Mouse (Mus musculus): ENCODE results near the gene 4931428F04Rik. TPM values are rescaled to one million over a fixed set of nuclear protein-coding genes. Genes with fewer than 3 reads are reported as not detected.

The 4931428F04Rik gene
- polyA plus RNA-seq, 1 experiment from 2014 or later, result 43.8 TPM

- H3K27ac ChIP-seq, result peak within 1 kb of the TSS; percentile 30
- DNase-seq (ENCODE audit: low spot score), result no peak
- H3K9me3 ChIP-seq, result no peaks in the 10 kb centered on the region
- whole genome bisulfite sequencing, result 5% methylated on average over 10 of the region's 10 CpGs
- peaks cover 10% of the 10 kb centered on the region; the same call in 1 of the 2 replicates for H3K36me3 ChIP-seq
- H3K4me3 ChIP-seq, result peak within 1 kb of the TSS; percentile 55
- peaks cover 100% of the 10 kb centered on the region for H3K27me3 ChIP-seq (ENCODE audit: insufficient read depth, poor library complexity, severe bottlenecking)
- H3K4me1 ChIP-seq (replicated peaks), result peaks cover 34% of the 10 kb centered on the region
These were observed 13.8 kb downstream of the 4931428F04Rik start, which contains the start of gene Nol3 for GRCm38 (mm10) chr8:105275840-105276239. Gene Nol3, plus strand, starts transcription at chr8:105276140.

GRCm38 (mm10) chr8:105275387-105275786 lies 14.3 kb downstream of the 4931428F04Rik start:
- no peak overlapping the region for H3K27ac ChIP-seq
- peaks cover 39% of the 10 kb centered on the region for H3K4me1 ChIP-seq (replicated peaks)
- peak overlapping the region; percentile 55; the same call in 1 of the 2 replicates for H3K4me3 ChIP-seq
- peaks cover 7% of the 10 kb centered on the region; the same call in 1 of the 2 replicates for H3K36me3 ChIP-seq
- WGBS, result 6% methylated on average over 11 of the region's 11 CpGs
- no peak for DNase-seq (ENCODE audit: low spot score)
- no peaks in the 10 kb centered on the region for H3K9me3 ChIP-seq
- peaks cover 100% of the 10 kb centered on the region for H3K27me3 ChIP-seq (ENCODE audit: insufficient read depth, poor library complexity, severe bottlenecking)

GRCm38 (mm10) chr8:105270916-105271186 lies 18.8 kb downstream of the 4931428F04Rik start:
- peaks cover 100% of the 10 kb centered on the region for H3K27me3 ChIP-seq (ENCODE audit: insufficient read depth, poor library complexity, severe bottlenecking)
- H3K36me3 ChIP-seq, result no peaks in the 10 kb centered on the region
- no peak overlapping the region for H3K27ac ChIP-seq
- WGBS, result 2% methylated on average over 11 of the region's 11 CpGs
- DNase-seq (ENCODE audit: low spot score), result no peak
- H3K4me3 ChIP-seq, result peak overlapping the region; percentile 11; the same call in 1 of the 2 replicates
- peaks cover 6% of the 10 kb centered on the region for H3K9me3 ChIP-seq
- peaks cover 47% of the 10 kb centered on the region for H3K4me1 ChIP-seq (replicated peaks)

- WGBS, result 2% methylated on average over 39 of the region's 39 CpGs
- peak; percentile 40 for DNase-seq (ENCODE audit: low spot score)
- Histone ChIP-seq H3K27me3 (ENCODE audit: insufficient read depth, poor library complexity, severe bottlenecking) (peaks cover 100% of the 10 kb centered on the region), H3K27ac (no peak overlapping the region), H3K4me1 (replicated peaks) (peaks cover 41% of the 10 kb centered on the region), H3K9me3 (peaks cover 6% of the 10 kb centered on the region), H3K4me3 (peak overlapping the region; percentile 59), H3K36me3 (no peaks in the 10 kb centered on the region)
These were observed 19.4 kb downstream of the 4931428F04Rik start for GRCm38 (mm10) chr8:105270101-105270915.

GRCm38 (mm10) chr8:105269461-105269947 lies 20.2 kb downstream of the 4931428F04Rik start, which contains the start of gene Hsf4:
Gene Hsf4, plus strand, starts transcription at chr8:105269801.
- Histone ChIP-seq H3K4me3 (peak within 1 kb of the TSS; percentile 59), H3K36me3 (no peaks in the 10 kb centered on the region), H3K4me1 (replicated peaks) (peaks cover 47% of the 10 kb centered on the region), H3K9me3 (peaks cover 6% of the 10 kb centered on the region), H3K27ac (peak within 1 kb of the TSS; percentile 45), H3K27me3 (ENCODE audit: insufficient read depth, poor library complexity, severe bottlenecking) (peaks cover 100% of the 10 kb centered on the region)
- DNase-seq (ENCODE audit: low spot score), result peak; percentile 42
- under 1% methylated on average over 42 of the region's 42 CpGs for WGBS

GRCm38 (mm10) chr8:105269075-105269458 lies 20.6 kb downstream of the 4931428F04Rik start:
- H3K36me3 ChIP-seq, result no peaks in the 10 kb centered on the region
- no peak for DNase-seq (ENCODE audit: low spot score)
- H3K4me3 ChIP-seq, result peak overlapping the region; percentile 59
- peaks cover 100% of the 10 kb centered on the region for H3K27me3 ChIP-seq (ENCODE audit: insufficient read depth, poor library complexity, severe bottlenecking)
- peaks cover 51% of the 10 kb centered on the region for H3K4me1 ChIP-seq (replicated peaks)
- H3K27ac ChIP-seq, result peak overlapping the region; percentile 45
- peaks cover 6% of the 10 kb centered on the region for H3K9me3 ChIP-seq
- WGBS, result under 1% methylated on average over 10 of the region's 10 CpGs

GRCm38 (mm10) chr8:105268342-105269074 lies 21.2 kb downstream of the 4931428F04Rik start:
- under 1% methylated on average over 65 of the region's 65 CpGs for WGBS
- peak overlapping the region; percentile 59 for H3K4me3 ChIP-seq
- peaks cover 100% of the 10 kb centered on the region for H3K27me3 ChIP-seq (ENCODE audit: insufficient read depth, poor library complexity, severe bottlenecking)
- DNase-seq (ENCODE audit: low spot score), result peak; percentile 81
- peaks cover 53% of the 10 kb centered on the region for H3K4me1 ChIP-seq (replicated peaks)
- H3K36me3 ChIP-seq, result no peaks in the 10 kb centered on the region
- H3K27ac ChIP-seq, result peak overlapping the region; percentile 45
- peaks cover 6% of the 10 kb centered on the region for H3K9me3 ChIP-seq

GRCm38 (mm10) chr8:105266775-105267174 lies 22.9 kb downstream of the 4931428F04Rik start:
- H3K27ac ChIP-seq, result no peak overlapping the region
- H3K27me3 ChIP-seq (ENCODE audit: insufficient read depth, poor library complexity, severe bottlenecking), result peaks cover 100% of the 10 kb centered on the region
- H3K36me3 ChIP-seq, result no peaks in the 10 kb centered on the region
- DNase-seq (ENCODE audit: low spot score), result no peak
- H3K9me3 ChIP-seq, result peaks cover 9% of the 10 kb centered on the region
- WGBS, result 6% methylated on average over 13 of the region's 13 CpGs
- no peak overlapping the region for H3K4me3 ChIP-seq
- peaks cover 50% of the 10 kb centered on the region for H3K4me1 ChIP-seq (replicated peaks)

GRCm38 (mm10) chr8:105265128-105265527 lies 24.5 kb downstream of the 4931428F04Rik start:
- 16% methylated on average over 10 of the region's 10 CpGs for WGBS
- Histone ChIP-seq H3K9me3 (peaks cover 13% of the 10 kb centered on the region), H3K27ac (no peak overlapping the region), H3K27me3 (ENCODE audit: insufficient read depth, poor library complexity, severe bottlenecking) (peaks cover 100% of the 10 kb centered on the region), H3K4me1 (replicated peaks) (peaks cover 39% of the 10 kb centered on the region), H3K4me3 (peak overlapping the region; percentile 74), H3K36me3 (no peaks in the 10 kb centered on the region)
- DNase-seq (ENCODE audit: low spot score), result no peak

GRCm38 (mm10) chr8:105264024-105264982 lies 25.4 kb downstream of the 4931428F04Rik start, which contains the start of the genes Tradd and Fbxl8:
Gene Tradd, minus strand, starts transcription at chr8:105264609.
Gene Fbxl8, plus strand, starts transcription at chr8:105264648.
- Histone ChIP-seq H3K4me1 (replicated peaks) (peaks cover 39% of the 10 kb centered on the region), H3K4me3 (peak within 1 kb of the TSS; percentile 74), H3K36me3 (no peaks in the 10 kb centered on the region), H3K9me3 (peaks cover 13% of the 10 kb centered on the region), H3K27me3 (ENCODE audit: insufficient read depth, poor library complexity, severe bottlenecking) (peaks cover 100% of the 10 kb centered on the region), H3K27ac (peak within 1 kb of the TSS; percentile 56)
- 1% methylated on average over 54 of the region's 54 CpGs for WGBS
- peak; percentile 76 for DNase-seq (ENCODE audit: low spot score)

- Histone ChIP-seq H3K27me3 (ENCODE audit: insufficient read depth, poor library complexity, severe bottlenecking) (peaks cover 100% of the 10 kb centered on the region), H3K36me3 (no peaks in the 10 kb centered on the region), H3K27ac (no peak overlapping the region), H3K4me3 (peak overlapping the region; percentile 74; the same call in 1 of the 2 replicates), H3K4me1 (replicated peaks) (peaks cover 39% of the 10 kb centered on the region), H3K9me3 (peaks cover 13% of the 10 kb centered on the region)
- 42% methylated on average over 16 of the region's 16 CpGs for WGBS
- DNase-seq (ENCODE audit: low spot score), result no peak
These were observed 26.3 kb downstream of the 4931428F04Rik start for GRCm38 (mm10) chr8:105263244-105263912.
